Mouse (Mus musculus): ENCODE results near the gene Krt8. TPM values are rescaled to one million over a fixed set of nuclear protein-coding genes. Genes with fewer than 3 reads are reported as not detected.

Krt8 gene
- polyA plus RNA-seq, 2 experiments = 7.9 to 19.8 TPM

DNA sequence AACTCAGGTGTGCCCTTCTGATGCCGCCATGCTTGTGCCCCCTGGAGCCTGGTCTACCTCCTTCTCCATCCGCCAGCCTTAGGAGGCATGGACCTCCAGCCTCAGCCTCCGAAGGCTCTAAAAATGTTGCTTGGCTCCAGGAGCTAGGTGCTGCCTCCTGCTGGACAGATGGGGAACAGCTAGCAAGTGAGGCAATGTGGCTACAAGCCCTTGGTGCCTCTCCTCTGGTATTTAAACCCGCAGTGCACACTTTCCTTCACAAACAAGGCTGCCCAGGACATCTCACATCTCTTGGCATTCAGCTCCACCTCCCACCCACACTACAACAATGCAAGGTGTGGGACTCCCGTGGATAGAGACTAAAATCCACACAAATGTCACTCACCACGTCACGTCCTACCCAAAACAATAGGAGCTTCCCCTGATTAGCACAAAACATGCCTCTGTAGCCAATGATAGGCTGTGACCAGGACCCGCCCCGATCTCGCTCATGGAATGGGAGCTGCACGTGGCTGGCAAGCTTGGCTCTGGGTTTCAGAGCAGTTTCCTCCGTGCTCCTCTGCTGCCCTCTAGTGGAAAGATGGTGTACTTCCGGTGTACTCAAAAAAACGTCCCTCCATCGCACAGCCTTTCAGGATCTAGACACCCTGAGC is 20.2 kb downstream of the Krt8 start:
- Histone ChIP-seq H3K36me3 (ENCODE audit: control insufficient read depth, insufficient read depth, low read length) (no peaks in the 10 kb centered on the region), H3K4me3 (replicated peaks; ENCODE audit: low read length) (peak overlapping the region; percentile 18), H3K27ac (replicated peaks; ENCODE audit: low read depth, low read length) (peak overlapping the region; percentile 53), H3K4me1 (ENCODE audit: control insufficient read depth, insufficient read depth, low read length) (peaks cover 7% of the 10 kb centered on the region; the same call in 1 of the 2 replicates), H3K9ac (ENCODE audit: low read depth, low read length, severe bottlenecking) (peak overlapping the region; percentile 21), H3K27me3 (ENCODE audit: control insufficient read depth, insufficient read depth, low read length) (no peaks in the 10 kb centered on the region), H3K4me2 (replicated peaks; ENCODE audit: low read depth, low read length, severe bottlenecking) (peak overlapping the region; percentile 40), H3K9me3 (ENCODE audit: control insufficient read depth, low read length) (no peaks in the 10 kb centered on the region)
- ATAC-seq (ENCODE audit: low FRiP score, low read depth) (peak; percentile 92), DNase-seq (ENCODE audit: low spot score) (peak; percentile 97)
- 1% methylated on average over 15 of the region's 15 CpGs for WGBS
- no peak for TF ChIP-seq POLR2A (IDR thresholded peaks at IDR 0.05; ENCODE audit: borderline replicate concordance, extremely low read depth, insufficient read depth, insufficient read length)

DNA sequence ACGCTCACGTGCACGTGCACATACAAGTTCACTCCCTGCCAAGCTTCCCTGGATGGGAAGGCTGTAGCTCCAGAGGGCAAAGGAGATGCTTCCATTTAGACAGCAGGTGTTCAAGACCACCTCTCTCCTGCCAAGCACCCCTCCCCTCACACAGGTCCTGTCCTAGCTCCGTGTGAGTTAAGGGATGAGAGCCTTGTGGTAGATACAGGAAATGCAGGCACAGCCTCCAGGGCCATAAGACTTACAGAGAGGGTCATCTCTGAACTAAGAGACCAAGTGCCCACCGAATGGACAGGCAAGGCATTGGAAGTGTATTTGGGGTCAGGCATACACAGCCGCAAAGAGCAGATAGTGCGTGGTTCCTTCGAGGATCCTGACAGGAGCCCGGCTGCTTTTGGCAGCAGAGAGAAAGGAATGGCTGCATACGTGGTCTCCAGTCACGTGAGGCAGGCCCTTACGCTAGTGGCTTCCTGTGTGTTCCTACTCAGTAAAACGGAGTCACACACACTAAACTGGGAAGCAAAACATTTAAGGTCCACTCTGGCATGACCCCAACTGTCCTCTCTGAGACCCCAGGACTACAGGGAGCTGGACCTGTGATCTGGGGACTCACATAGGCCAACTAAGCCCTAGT is 20.9 kb downstream of the Krt8 start:
- H3K36me3 ChIP-seq (ENCODE audit: control insufficient read depth, insufficient read depth, low read length) = no peaks in the 10 kb centered on the region
- H3K9me3 ChIP-seq (ENCODE audit: control insufficient read depth, low read length) = no peaks in the 10 kb centered on the region
- ATAC-seq (ENCODE audit: low FRiP score, low read depth) (no peak), DNase-seq (ENCODE audit: low spot score) (no peak)
- peak overlapping the region; percentile 40 for H3K4me2 ChIP-seq (replicated peaks; ENCODE audit: low read depth, low read length, severe bottlenecking)
- peak overlapping the region; percentile 21; the same call in 1 of the 2 replicates for H3K9ac ChIP-seq (ENCODE audit: low read depth, low read length, severe bottlenecking)
- TF ChIP-seq POLR2A (IDR thresholded peaks at IDR 0.05; ENCODE audit: borderline replicate concordance, extremely low read depth, insufficient read depth, insufficient read length) = no peak
- no peak overlapping the region for H3K4me3 ChIP-seq (replicated peaks; ENCODE audit: low read length)
- peak overlapping the region; percentile 53; the same call in 1 of the 2 replicates for H3K27ac ChIP-seq (replicated peaks; ENCODE audit: low read depth, low read length)
- H3K4me1 ChIP-seq (ENCODE audit: control insufficient read depth, insufficient read depth, low read length) = peaks cover 5% of the 10 kb centered on the region; the same call in 1 of the 2 replicates
- 81% methylated on average over 13 of the region's 13 CpGs for WGBS
- no peaks in the 10 kb centered on the region for H3K27me3 ChIP-seq (ENCODE audit: control insufficient read depth, insufficient read depth, low read length)

DNA sequence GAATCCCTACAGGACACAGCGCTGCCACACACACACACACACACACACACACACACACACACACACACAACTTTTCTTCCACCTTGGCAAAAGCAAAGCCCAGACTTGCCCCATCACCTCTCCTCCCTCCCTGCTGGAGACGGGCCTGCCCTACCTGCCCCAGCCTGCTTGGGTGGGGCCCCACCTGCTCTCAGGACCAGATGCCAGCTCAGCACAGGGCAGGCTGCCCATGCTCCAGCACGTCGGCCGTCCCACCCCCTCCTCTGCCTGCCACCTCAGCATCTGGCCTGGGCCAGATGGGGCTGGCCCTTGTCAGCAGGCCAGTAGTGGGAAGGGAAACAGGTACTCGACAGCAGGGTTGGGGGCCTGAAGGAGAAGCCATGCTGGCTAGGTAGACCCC is 23.4 kb downstream of the Krt8 start:
- no peak overlapping the region for H3K4me3 ChIP-seq (replicated peaks; ENCODE audit: low read length)
- DNase-seq (ENCODE audit: low spot score) (no peak), ATAC-seq (ENCODE audit: low FRiP score, low read depth) (no peak)
- TF ChIP-seq POLR2A (IDR thresholded peaks at IDR 0.05; ENCODE audit: borderline replicate concordance, extremely low read depth, insufficient read depth, insufficient read length) = no peak
- H3K36me3 ChIP-seq (ENCODE audit: control insufficient read depth, insufficient read depth, low read length) = no peaks in the 10 kb centered on the region
- H3K4me2 ChIP-seq (replicated peaks; ENCODE audit: low read depth, low read length, severe bottlenecking) = no peak overlapping the region
- no peaks in the 10 kb centered on the region for H3K9me3 ChIP-seq (ENCODE audit: control insufficient read depth, low read length)
- WGBS = 49% methylated on average over 5 of the region's 6 CpGs
- H3K9ac ChIP-seq (ENCODE audit: low read depth, low read length, severe bottlenecking) = no peak overlapping the region
- peaks cover 27% of the 10 kb centered on the region for H3K4me1 ChIP-seq (ENCODE audit: control insufficient read depth, insufficient read depth, low read length)
- no peaks in the 10 kb centered on the region for H3K27me3 ChIP-seq (ENCODE audit: control insufficient read depth, insufficient read depth, low read length)
- H3K27ac ChIP-seq (replicated peaks; ENCODE audit: low read depth, low read length) = no peak overlapping the region

DNA sequence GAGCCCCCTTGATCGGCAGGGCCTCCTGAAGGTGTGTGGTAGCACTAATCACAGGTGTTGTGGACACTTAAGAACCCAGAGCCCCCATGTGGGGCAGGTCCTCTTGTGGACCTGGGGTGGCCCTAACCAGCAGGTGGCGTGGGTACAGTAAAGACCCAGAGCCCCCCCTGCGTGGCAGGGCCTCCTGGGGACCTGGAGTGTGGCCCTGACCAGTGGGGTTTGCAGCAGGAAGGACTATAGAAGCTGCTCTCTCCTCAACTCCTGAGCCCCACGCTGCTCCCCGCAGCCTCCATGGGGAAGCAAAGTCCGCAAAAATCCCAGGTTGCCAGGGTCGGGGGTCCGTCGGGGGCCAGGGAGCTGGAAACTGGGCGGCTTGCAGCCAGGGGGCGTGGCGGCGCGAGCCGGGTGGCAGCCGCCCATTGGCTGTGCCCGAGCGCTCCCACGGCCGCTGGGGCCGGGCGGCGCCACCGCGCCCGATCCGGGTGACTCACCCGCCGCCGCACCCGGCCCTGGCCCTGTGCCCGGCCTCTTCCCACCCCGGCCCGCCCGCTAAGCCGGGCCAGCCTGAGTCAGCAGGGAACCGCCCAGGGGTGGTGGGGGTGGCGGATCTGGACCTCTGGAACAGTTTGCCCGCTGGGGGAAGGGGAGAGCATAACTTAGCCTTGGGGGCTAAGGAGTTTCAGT is 27.1 kb downstream of the Krt8 start:
- TF ChIP-seq POLR2A (IDR thresholded peaks at IDR 0.05; ENCODE audit: borderline replicate concordance, extremely low read depth, insufficient read depth, insufficient read length) = no peak
- H3K4me2 ChIP-seq (replicated peaks; ENCODE audit: low read depth, low read length, severe bottlenecking) = peak overlapping the region; percentile 61
- H3K4me3 ChIP-seq (replicated peaks; ENCODE audit: low read length) = peak overlapping the region; percentile 26
- WGBS = 4% methylated on average over 23 of the region's 39 CpGs
- H3K27ac ChIP-seq (replicated peaks; ENCODE audit: low read depth, low read length) = peak overlapping the region; percentile 80
- H3K9me3 ChIP-seq (ENCODE audit: control insufficient read depth, low read length) = no peaks in the 10 kb centered on the region
- DNase-seq (ENCODE audit: low spot score) = peak; percentile 87
- peaks cover 41% of the 10 kb centered on the region for H3K4me1 ChIP-seq (ENCODE audit: control insufficient read depth, insufficient read depth, low read length)
- H3K27me3 ChIP-seq (ENCODE audit: control insufficient read depth, insufficient read depth, low read length) = no peaks in the 10 kb centered on the region
- peak overlapping the region; percentile 48 for H3K9ac ChIP-seq (ENCODE audit: low read depth, low read length, severe bottlenecking)
- peak; percentile 84 for ATAC-seq (ENCODE audit: low FRiP score, low read depth)
- H3K36me3 ChIP-seq (ENCODE audit: control insufficient read depth, insufficient read depth, low read length) = no peaks in the 10 kb centered on the region

DNA sequence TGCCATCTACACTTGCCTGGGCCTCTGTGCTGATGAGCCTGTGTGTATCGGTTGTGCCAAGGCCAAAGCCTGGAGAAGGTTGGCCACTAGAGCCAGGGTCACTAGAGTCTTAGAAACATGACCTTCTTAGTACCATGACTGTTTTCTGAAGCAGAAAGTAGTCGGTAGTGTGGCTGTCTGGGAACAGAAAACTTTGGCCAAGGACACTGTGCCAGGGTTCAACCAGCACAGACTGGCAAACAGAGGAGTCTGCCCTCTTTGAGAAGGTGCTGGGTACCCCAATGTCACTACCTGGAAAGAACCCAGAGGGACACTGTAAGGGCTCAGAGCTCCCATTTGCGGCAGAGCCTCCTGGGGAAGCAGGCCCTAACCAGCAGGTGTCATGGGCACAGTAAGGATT is 27.6 kb downstream of the Krt8 start:
- no peak overlapping the region for H3K4me3 ChIP-seq (replicated peaks; ENCODE audit: low read length)
- no peak for ATAC-seq (ENCODE audit: low FRiP score, low read depth)
- 27% methylated on average over 3 of the region's 3 CpGs for WGBS
- H3K27ac ChIP-seq (replicated peaks; ENCODE audit: low read depth, low read length) = peak overlapping the region; percentile 80
- H3K9me3 ChIP-seq (ENCODE audit: control insufficient read depth, low read length) = no peaks in the 10 kb centered on the region
- peaks cover 41% of the 10 kb centered on the region for H3K4me1 ChIP-seq (ENCODE audit: control insufficient read depth, insufficient read depth, low read length)
- H3K27me3 ChIP-seq (ENCODE audit: control insufficient read depth, insufficient read depth, low read length) = no peaks in the 10 kb centered on the region
- peak overlapping the region; percentile 48; the same call in 1 of the 2 replicates for H3K9ac ChIP-seq (ENCODE audit: low read depth, low read length, severe bottlenecking)
- TF ChIP-seq POLR2A (IDR thresholded peaks at IDR 0.05; ENCODE audit: borderline replicate concordance, extremely low read depth, insufficient read depth, insufficient read length) = no peak
- peak overlapping the region; percentile 61 for H3K4me2 ChIP-seq (replicated peaks; ENCODE audit: low read depth, low read length, severe bottlenecking)
- no peak for DNase-seq (ENCODE audit: low spot score)
- no peaks in the 10 kb centered on the region for H3K36me3 ChIP-seq (ENCODE audit: control insufficient read depth, insufficient read depth, low read length)

Data from limb, embryonic 14.5 days (tissue).